Mouse (Mus musculus): ENCODE data around the gene Ap2a1.
"Not testable (repeated sequence)": the region's sequence is repeated elsewhere in the genome, so short reads cannot be mapped to it uniquely, and the experiment has no call there.

Gene Ap2a1

DNA sequence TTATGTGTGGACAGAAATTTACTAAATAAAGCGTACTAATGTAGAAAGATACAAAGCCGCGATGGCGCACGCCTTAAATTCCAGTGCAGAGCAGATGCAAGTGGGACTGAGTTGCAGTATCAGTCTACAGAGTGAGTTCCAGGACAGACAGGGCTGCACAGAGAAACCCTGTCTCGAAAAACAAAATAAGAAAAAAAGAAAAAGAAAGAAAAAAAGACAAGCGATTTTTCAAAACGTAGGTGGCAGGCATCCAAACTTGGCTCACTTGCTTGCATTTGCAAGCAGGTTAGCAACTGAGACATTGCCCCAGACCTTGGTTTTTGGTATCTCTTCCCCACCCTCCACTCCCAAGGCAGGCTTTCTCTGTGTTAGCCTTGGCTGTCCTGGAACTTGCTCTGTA lies 36.1 kb downstream of the Ap2a1 start:
- DNase-seq, result no peak

DNA sequence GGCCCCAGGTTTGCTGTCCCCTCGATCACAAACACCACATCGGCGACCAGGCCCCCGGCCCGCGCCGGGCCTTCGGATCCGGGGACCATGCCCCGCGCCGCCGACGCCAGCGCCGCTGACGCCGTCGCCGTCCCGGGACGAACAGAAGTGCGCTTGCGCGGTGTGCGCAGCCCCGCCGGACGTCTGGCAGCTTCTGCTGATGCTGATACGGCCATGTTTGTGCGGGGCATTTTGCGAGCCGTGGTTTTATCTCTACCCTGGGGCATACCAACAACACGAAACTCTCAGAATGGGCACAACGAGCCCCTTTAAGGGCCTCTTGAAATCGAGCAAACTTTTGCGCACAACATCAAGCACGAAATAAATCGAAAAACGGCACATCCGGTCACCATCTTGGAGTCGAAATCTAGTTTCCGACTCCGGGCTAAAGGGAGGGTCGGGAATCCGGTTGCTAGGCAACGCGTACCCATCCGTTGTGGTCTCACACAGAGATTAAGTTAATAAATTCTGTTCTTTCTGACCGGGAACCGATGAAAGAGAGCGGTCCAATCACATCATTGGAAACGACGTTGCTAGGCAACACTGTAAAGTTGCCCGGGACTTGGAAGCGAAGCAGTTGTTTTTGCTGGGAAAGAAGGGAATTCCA lies 36.9 kb downstream of the Ap2a1 start, which contains the start of gene Med25:
Gene Med25 (minus strand): TSS at position 437 of the 646 bp plus-strand sequence.
- peak; percentile 91 for DNase-seq

DNA sequence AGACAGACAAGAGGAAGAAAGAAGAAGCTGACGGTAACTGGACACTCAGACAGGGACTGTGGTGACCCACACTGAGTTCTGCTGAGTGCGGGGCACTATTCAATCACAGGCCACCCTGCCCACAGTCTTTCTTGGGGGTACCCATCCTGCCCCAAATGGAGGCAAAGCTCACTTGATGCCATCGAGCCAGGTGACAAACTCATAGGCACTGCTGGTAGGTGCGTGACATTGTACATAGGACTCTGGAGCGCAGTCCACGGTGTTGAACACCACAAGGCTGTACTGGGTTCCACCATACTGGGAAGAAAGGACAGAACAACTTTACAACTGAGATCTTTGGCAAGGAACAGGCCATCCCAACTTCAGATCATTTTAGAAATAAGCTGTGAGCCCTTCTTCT lies 37.7 kb downstream of the Ap2a1 start:
- no peak for DNase-seq

DNA sequence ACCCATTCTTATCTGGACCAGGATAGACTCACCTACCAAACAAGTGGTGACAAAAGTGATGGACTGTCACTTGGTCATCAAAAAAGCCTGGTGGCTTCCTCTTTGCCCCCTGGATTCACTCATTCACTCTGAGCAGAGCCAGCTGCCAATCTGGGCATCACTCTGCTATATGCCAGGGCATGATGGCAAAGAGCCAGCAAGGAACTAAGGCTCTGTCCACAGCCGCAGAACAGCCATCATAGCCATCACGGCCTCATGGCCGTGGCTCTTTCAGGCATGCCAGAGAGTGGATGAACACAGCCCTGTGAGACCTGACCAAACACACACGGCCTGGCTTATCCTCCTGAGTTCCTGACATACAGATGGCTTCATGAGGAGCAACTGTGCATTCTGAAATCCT lies 38.6 kb downstream of the Ap2a1 start:
- no peak for DNase-seq

DNA sequence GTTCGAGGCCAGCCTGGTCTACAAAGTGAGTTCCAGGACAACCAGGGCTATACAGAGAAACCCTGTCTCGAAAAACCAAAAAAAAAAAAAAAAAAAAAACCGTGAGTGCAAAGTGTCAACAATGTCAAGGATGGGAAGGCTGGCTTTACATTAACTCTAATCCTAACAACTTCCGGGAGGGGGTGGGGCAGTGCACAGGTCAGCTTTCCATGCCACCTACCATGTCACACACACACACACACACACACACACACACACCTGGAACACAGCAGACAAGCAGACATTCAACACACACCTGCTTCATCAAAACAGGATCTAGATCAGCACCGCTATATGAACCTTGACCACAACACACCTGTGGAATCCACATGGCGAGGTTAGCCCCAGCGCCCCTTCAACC lies 39.1 kb downstream of the Ap2a1 start:
- DNase-seq, result no peak

DNA sequence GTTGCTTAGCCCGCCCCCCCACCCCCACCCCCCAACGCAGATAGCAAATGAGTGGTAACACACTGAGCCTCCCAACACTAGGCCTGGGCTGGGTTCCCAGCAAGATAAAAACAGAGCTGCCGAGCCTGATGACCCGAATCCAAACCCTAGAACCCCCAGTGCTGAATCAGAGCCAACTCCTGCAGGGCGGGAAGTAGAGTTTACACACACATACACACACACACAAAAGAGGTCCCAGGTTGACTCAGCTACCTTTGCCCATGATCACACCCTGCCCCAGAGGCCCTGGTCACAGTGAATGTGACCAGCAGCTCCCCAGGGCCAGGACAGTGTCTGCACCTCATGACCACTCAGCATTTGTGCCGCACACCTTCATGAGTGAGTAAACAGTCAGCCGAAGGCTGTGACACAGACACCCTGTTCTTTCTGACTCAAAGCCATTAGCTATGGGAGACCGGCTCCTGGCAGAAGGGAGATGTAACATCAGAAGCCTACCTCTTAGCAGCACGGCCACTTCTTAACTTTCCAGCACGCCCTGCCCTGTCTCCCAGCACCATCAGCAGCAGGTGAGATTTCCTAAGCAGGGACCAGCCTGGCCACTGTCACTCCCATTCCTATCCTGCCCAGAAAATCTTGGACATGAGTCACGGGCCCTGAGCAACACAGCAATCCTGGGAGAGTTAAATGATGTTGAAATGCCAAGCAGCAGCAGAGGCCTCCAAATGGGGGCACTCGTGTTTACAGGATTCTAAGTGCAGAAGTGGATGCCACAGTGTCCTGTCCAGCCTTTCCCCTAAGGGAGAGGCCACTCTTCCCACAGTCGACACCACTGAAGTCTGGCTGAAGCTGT lies 40.8 kb downstream of the Ap2a1 start:
- no peak for DNase-seq

DNA sequence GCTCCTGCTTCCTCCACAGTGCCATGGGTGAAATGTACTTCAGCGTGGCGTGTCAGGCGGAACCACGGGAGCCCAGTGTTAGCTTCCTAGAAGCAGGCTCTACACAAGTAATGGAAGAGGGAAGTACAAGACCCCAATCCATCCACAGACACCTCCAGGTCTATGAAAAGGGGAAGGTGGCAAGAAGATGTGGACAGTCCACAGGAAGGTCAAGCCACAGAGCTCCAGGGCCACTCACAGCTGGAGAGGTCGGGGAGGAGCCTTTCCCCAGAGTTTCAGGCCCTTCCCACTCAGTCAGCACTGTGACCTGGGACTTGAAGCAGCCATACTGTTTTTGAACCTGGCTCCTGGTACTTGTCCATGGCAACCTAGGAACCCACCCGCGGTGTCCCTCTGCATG lies 42.3 kb downstream of the Ap2a1 start:
- no peak for DNase-seq

DNA sequence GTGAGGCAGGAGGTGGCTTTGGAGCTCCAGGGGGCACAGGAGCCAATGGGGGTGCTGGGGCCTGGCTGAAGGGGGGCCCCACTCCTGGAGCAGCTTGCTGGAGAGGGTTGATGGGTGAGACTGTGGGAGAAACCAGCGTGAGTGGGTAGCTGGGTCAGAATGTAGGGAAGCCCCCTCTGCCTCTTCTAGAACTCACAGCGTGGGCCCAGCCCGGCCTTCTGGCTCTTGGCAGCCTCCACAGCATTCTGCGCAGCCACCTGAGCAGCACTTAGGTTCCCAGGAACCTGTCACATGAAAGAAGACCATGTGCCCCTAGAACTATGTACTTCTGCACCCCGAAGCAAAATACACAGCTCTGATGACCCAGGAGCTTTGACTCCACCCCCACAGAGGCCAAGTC lies 44.7 kb downstream of the Ap2a1 start:
- DNase-seq, result no peak

DNA sequence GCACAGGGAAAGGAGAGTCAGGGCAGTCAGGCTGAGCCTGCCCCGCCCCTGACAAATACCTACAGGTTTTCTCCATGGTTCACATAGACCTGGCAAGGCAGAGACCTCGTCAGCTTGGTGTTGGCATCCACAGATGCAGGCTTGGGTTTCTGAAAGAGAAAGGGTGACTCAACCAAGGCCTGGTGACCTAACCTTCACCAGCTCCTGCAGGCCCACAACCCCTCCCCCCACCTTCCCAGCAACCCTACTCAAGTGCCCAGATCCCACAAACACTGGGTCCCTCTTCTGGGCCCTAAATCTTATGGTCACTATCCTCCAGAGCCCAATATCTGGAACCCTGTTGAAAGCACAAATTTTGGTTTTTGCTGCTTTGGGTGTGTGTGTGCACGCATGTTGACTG lies 46.3 kb downstream of the Ap2a1 start:
- DNase-seq, result no peak

DNA sequence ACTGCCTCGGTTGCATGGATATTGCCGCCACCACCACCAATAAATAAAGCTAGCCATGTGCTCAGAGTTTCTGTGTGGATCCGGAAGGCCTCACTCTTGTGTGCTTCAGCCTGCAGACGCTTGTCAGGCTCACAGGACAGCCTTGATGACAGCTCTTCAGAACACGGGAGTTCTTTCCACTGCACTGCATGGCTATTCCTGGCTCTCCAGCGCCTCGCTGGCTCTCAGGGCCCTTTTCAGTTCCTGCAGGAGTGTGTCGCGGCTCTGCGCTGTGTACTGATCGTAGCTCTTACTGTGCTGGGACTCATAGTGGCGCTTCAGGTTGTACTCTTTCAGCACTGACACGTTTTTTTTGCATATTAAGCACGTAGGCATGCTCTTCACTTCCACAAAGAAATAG lies 51.5 kb downstream of the Ap2a1 start:
- no peak for DNase-seq

DNA sequence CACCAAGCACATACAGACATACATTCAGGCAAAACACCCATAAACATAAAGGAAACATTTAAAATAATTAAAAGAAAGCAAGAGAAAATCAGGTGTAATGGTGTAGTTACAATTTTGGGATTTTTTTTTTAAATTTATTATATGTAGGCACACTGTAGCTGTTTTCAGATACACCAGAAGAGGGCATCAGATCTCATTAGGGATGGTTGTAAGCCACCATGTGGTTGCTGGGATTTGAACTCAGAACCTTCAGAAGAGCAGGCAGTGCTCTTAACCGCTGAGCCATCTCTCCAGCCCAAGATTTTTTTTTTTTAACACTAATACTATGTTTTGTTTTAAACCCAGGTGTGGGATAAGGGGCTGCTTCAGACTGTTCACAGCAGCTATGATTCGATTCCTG lies 57.5 kb downstream of the Ap2a1 start:
- not testable (repeated sequence) for DNase-seq

DNA sequence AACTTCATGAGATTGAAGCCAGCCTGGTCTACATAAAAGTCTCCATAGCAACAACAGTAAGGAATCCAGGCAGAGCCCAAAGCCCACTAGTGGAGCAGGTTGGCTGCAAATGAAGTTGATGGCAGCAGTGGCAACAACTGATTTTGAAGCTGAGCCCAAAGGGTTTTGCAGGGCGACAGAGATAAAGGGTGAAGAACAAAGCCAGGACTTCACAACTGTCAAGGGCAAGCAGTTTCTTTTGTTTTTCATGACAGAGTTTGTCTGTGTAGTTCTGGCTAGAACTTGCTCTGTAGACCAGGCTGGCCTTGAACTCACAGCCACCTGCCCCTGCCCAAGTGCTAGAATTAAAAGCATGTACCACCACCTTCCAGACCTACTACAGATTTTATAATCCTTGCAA lies 58.1 kb downstream of the Ap2a1 start:
- DNase-seq, result peak; percentile 44

DNA sequence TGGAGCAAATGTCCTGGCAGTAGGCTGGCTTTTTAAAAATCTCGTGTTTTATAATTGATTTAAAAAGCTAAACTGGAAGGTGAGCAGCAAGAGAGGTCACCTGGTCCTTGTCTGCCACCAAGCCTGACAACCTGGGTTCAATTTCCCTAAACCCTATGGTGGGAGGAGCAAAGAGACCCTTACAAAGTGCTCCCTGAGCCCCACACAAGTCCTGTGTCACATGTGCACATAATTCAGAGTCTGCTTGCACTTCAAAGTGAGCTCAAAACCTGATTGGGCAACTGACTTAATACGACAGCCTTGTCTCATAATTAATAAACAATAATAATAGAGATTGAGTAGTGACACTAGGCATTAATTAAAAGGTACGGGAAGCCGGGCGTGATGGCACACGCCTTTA lies 58.7 kb downstream of the Ap2a1 start:
- peak; percentile 58 for DNase-seq

DNA sequence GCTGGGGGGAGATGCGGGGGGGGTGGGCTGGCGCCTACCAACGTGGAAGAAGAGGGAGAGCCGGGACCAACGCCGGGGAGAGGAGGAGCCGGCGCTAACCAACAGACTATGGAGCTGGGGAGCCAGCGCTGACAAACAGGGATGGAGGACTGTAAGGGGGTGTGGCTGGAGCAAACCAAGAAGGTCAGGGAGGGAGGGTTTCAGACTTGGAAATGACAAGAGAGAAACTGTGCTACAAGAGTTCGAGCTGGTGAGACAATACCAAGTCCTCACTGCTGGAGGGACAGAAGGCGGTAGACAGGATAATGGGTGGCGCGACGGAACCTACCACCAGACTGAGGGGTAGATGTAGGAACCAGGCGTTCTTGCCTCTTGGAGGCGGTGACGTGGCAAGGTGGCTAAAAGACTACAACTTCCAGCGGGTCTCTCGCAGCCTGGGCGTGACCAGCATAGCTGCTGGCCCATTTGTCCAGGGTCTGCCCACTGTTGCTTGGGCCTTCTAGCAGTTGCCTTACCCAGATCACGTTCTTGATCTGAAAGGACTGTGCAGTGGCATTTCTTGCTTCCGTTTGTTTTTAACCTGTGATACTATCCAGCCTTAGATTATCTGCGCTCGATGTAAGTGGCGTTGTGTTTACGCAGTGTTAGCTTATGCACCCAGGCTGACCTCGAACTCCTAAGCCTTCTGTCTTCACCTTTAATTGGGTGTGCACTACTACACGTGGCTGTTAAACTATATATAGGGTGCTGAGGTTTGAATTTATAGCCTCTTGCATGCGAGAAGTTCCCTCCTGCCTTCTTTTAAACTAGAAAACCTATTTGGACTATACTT lies 59.4 kb downstream of the Ap2a1 start, which contains the start of gene Ptov1:
Gene Ptov1 (minus strand): TSS at position 92 of the 832 bp plus-strand sequence.
- peak; percentile 99 for DNase-seq

DNA sequence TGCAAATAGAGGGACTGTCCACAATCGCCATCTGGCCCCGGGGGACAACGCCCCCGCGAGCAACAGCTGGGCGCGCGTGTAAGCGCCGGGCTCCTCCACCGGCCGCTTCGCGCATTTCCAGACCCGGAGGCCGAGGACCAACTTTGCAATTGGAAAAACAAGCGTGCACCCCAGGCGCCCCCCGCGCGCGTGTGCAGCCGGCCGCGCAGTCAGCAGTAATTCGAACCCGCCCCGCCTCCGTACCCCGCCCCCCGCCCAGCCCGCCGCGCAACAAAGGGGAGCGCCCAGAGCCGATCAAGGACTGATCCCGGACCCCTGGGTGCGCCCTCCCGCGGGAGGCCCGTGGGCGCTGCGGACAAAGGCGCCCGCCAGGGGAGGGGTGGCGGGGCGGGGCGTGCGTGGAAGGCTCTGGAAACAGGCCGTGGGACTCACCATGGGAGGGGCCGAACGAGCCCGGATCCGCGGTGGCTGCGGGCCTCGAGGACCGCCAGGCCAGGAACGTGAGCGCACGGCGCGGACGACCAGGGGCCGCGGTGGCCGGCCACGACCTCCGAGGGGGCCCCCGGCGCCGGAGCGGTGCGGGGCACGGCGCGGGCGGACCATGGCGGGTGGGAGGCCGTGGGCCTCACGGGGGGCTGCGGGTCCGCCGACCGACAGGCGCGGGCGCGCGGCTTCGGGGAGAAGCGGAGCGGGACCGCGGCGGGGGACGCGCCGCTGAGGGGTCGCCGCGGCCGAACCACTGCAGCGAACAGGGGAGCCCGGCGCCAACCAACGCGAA lies 60.2 kb downstream of the Ap2a1 start:
- DNase-seq, result peak; percentile 81

DNA sequence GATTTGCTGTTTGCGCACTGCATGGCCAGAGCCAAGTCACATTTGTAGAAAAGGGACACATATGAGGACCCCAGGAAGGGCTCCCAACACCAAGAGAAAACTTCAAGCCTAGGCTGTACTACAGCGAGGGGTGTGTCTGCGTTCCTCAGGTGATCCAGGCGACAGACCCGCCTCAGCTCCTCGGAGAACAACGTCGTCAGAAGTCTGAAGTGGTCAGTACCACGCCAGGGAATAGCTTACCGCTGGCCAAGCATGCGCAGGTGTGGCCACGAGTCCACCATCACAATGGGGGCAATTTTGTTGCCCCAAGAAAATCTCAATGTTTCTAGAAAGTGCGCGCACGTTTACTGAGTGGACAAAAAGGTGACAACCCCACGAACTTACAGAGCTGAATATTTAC lies 60.8 kb downstream of the Ap2a1 start:
- DNase-seq, result peak; percentile 59

DNA sequence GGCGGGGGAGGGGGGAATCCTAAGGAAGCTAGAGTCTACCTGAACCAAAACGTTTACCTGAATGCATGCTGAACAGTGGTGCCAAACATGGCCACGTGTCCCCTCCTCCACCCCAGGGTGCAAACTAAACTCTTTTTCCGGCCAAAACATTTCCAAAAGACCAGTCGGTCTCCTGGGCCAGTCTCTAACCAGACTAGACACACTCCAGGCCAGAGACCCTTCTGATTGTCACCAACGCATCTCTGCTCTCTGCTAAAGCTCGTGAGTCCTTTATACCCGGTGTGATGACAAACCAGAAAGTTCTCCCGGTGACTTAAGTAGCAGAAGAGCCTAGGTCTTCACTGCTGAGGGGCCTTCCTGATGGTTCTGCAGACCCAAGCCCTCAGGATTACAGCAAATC lies 61.5 kb downstream of the Ap2a1 start:
- DNase-seq, result peak; percentile 52

DNA sequence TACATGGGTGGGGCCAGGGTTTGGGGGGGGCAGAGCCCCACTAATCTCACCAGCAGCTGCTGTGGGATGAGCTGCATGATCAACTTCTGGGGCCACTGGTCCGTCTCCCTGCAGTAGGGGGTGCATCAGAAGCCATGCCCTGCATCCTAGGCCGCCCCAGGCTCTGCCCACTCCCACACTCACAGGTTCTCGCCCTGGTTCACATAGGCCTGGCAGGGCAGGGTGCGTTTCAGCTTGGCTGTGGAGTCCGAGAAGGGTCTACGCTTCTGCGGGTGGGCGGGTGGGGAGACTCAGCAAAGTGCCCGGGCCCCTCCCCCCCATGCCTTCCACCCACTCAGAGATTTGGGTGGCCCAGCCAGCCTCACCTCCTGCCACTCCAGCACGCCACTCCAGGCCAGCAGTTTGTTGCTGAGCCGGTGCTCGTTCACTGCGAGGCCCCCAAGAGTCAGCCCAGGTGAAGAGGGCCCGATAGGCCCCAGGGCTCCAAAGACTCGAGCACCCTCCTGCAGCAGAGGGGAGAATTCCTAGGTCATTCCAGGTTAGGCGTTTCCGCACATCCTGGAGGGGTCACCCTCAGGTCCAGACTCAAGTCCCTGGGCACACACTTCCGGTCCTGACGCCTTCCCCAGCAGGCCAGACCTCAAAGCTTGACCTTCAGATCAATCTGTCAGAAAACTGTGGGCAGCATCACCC lies 62.1 kb downstream of the Ap2a1 start:
- DNase-seq, result peak; percentile 69

DNA sequence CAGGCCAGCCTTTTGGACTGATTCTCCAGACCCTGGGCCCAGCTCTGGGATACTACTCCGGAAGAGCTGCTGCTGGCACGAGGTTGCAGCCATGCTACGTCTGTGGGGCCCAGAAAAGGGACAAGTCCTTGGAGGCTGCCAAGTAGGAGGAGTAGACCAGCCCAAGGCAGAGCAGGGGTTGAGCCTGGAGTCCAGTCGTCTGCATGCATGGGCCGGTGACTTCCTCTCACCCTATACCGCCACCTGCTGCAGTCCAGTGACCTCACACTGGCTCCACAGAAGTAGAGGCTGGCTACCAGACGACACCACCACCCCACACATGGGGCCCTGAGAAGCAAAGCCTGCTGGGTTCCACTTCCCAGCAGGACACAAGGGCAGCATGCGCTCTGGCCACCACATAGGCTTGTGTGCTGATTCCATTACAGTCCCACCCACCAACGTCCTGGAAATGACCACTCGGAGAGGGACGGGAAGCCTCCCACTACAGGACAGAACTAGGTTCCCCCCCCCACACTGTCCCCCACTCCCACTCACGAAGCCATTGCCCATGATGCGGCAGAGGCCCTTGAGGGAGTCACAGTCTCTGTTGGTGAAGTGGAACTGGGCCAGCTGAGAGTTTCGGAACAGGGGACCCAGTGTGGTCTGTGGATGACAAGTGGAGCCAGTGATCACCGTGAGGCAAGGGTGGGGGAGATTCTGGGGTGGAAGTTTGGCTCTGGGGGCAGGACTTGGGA lies 62.9 kb downstream of the Ap2a1 start:
- DNase-seq, result peak; percentile 75

DNA sequence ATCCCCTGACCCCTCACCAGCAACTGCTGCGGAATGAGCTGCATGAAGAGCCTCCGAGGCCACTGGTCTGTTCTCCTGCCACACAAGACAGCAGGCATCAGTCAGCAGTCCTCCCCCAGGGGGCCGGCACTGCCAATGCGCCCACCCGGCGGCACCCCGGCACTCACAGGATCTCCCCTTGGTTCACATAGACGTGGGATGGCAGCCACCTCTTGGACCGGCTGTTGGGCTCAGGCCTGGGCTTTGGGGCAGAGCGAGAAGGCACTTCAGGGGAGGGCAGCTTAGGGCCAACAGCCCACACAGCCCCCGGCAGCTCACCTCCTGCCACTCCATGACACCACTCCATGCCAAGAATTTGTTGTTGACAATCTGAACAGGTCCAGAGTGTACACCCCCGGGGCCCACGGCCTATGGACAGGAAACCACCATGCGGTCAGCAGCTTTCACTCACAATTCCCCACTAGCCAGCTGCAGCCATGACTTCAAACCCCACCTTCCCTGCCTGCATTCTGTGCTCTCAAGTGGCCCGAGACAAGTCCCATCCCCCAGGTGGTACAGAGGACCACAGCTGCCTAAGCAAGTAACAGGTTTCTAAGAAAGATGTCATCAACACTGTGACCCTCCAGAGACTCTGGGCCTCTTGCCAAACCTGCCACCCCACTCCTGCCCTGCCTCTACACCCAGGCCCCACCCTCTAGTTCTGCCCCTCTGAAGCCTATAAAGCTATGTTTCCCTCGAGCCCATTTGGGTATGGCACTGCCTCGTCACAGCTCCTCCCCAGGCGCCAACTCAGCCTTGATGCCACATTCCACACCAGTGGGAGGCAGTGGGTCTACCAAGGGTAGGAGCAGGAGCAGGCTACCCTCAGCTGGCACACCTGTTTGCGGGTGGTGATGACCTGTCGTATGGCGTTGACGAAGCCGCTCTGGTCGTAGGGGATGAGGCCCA lies 64.4 kb downstream of the Ap2a1 start:
- DNase-seq, result peak; percentile 69
